Mouse (Mus musculus): ENCODE measurements around the gene H2-Ab1. TPM values are rescaled to one million over a fixed set of nuclear protein-coding genes. Genes with fewer than 3 reads are reported as not detected.

The H2-Ab1 gene
- total RNA-seq, 1 experiment, result 1.9 TPM

- TF ChIP-seq ZC3H11A (IDR thresholded peaks at IDR 0.05; ENCODE audit: borderline replicate concordance, low read depth, low read length) (no peak), CHD2 (IDR thresholded peaks at IDR 0.05; ENCODE audit: low read depth, low read length) (peak; percentile 88)
- no peaks in the 10 kb centered on the region for H3K9me3 ChIP-seq (ENCODE audit: control insufficient read depth, insufficient read depth, low read depth, low read length)
- no peak within 1 kb of the TSS for H3K27ac ChIP-seq (ENCODE audit: insufficient read depth, low read depth, low read length, poor library complexity, severe bottlenecking)
- H3K4me1 ChIP-seq (ENCODE audit: control insufficient read depth in 2 of 2, insufficient read depth in 2 of 2, low read length in 2 of 2, poor library complexity in 1 of 2), result no peaks in the 10 kb centered on the region
- H3K4me3 ChIP-seq (ENCODE audit: insufficient read depth in 1 of 2, low read depth in 1 of 2, low read length in 2 of 2, poor library complexity in 1 of 2, severe bottlenecking in 1 of 2), result no peak within 1 kb of the TSS
- H3K36me3 ChIP-seq (ENCODE audit: control insufficient read depth, insufficient read depth, low read length, poor library complexity, severe bottlenecking), result no peaks in the 10 kb centered on the region
- peak; percentile 63 for DNase-seq (ENCODE audit: low read depth, low spot score)
- H3K9ac ChIP-seq (ENCODE audit: insufficient read depth, low read depth, low read length, poor library complexity, severe bottlenecking), result no peak within 1 kb of the TSS
- in situ Hi-C loops (cut with MboI; ENCODE audit: low sequenced_read_pairs in 2 of 2, unreplicated experiment in 2 of 2), result no loop called here
Measured at GRCm38 (mm10) chr17:34287648-34288047, 30.2 kb downstream of the H2-Ab1 start, which contains the start of gene H2-Aa. Gene H2-Aa, minus strand, starts transcription at chr17:34287823.

GRCm38 (mm10) chr17:34288131-34288530 is 30.6 kb downstream of the H2-Ab1 start:
- Histone ChIP-seq H3K9ac (ENCODE audit: insufficient read depth, low read depth, low read length, poor library complexity, severe bottlenecking) (no peak overlapping the region), H3K4me3 (ENCODE audit: insufficient read depth in 1 of 2, low read depth in 1 of 2, low read length in 2 of 2, poor library complexity in 1 of 2, severe bottlenecking in 1 of 2) (no peak overlapping the region), H3K27ac (ENCODE audit: insufficient read depth, low read depth, low read length, poor library complexity, severe bottlenecking) (no peak overlapping the region), H3K9me3 (ENCODE audit: control insufficient read depth, insufficient read depth, low read depth, low read length) (no peaks in the 10 kb centered on the region), H3K4me1 (ENCODE audit: control insufficient read depth in 2 of 2, insufficient read depth in 2 of 2, low read length in 2 of 2, poor library complexity in 1 of 2) (no peaks in the 10 kb centered on the region), H3K36me3 (ENCODE audit: control insufficient read depth, insufficient read depth, low read length, poor library complexity, severe bottlenecking) (no peaks in the 10 kb centered on the region)
- TF ChIP-seq HCFC1 (IDR thresholded peaks at IDR 0.05; ENCODE audit: borderline replicate concordance, insufficient read depth, low read length) (no peak), CHD2 (IDR thresholded peaks at IDR 0.05; ENCODE audit: low read depth, low read length) (no peak), ZNF384 (IDR thresholded peaks at IDR 0.05; ENCODE audit: low read depth, low read length) (no peak), MAFK (IDR thresholded peaks at IDR 0.05; ENCODE audit: insufficient read depth, low read depth, low read length) (no peak), ZC3H11A (IDR thresholded peaks at IDR 0.05; ENCODE audit: borderline replicate concordance, low read depth, low read length) (no peak)
- in situ Hi-C loops (cut with MboI; ENCODE audit: low sequenced_read_pairs in 2 of 2, unreplicated experiment in 2 of 2), result no loop called here
- no peak for DNase-seq (ENCODE audit: low read depth, low spot score)

DNA sequence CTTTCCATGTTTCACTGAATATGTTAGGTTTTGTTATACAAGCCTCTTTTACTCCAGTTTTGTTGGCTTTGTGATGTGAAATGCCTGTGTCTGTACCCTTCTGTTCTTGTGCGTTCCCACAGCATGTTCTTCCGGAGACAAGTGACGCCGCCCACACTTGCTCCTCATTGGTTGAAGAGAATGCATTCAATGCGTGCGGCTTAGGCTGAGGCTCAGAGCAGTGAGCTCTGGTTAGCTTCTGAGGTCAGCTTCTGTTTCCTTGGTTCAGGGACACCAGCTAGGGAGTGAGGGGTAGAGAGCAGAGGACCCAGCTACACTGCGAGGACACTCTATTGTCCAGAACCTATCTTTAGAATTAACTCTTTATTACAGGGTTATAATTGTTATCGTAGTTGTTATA is 34.1 kb downstream of the H2-Ab1 start:
- Histone ChIP-seq H3K4me1 (ENCODE audit: control insufficient read depth in 2 of 2, insufficient read depth in 2 of 2, low read length in 2 of 2, poor library complexity in 1 of 2) (no peaks in the 10 kb centered on the region), H3K27ac (ENCODE audit: insufficient read depth, low read depth, low read length, poor library complexity, severe bottlenecking) (no peak overlapping the region), H3K9me3 (ENCODE audit: control insufficient read depth, insufficient read depth, low read depth, low read length) (no peaks in the 10 kb centered on the region), H3K4me3 (ENCODE audit: insufficient read depth in 1 of 2, low read depth in 1 of 2, low read length in 2 of 2, poor library complexity in 1 of 2, severe bottlenecking in 1 of 2) (no peak overlapping the region), H3K36me3 (ENCODE audit: control insufficient read depth, insufficient read depth, low read length, poor library complexity, severe bottlenecking) (no peaks in the 10 kb centered on the region), H3K9ac (ENCODE audit: insufficient read depth, low read depth, low read length, poor library complexity, severe bottlenecking) (no peak overlapping the region)
- in situ Hi-C loops (cut with MboI; ENCODE audit: low sequenced_read_pairs in 2 of 2, unreplicated experiment in 2 of 2), result no loop called here
- TF ChIP-seq CHD2 (IDR thresholded peaks at IDR 0.05; ENCODE audit: low read depth, low read length), result peak; percentile 98
- no peak for TF ChIP-seq HCFC1 (IDR thresholded peaks at IDR 0.05; ENCODE audit: borderline replicate concordance, insufficient read depth, low read length)
- no peak for TF ChIP-seq ZNF384 (IDR thresholded peaks at IDR 0.05; ENCODE audit: low read depth, low read length)
- TF ChIP-seq ZC3H11A (IDR thresholded peaks at IDR 0.05; ENCODE audit: borderline replicate concordance, low read depth, low read length), result no peak
- no peak for TF ChIP-seq MAFK (IDR thresholded peaks at IDR 0.05; ENCODE audit: insufficient read depth, low read depth, low read length)
- peak; percentile 69 for DNase-seq (ENCODE audit: low read depth, low spot score)

- Histone ChIP-seq H3K9me3 (ENCODE audit: control insufficient read depth, insufficient read depth, low read depth, low read length) (no peaks in the 10 kb centered on the region), H3K9ac (ENCODE audit: insufficient read depth, low read depth, low read length, poor library complexity, severe bottlenecking) (no peak overlapping the region), H3K4me1 (ENCODE audit: control insufficient read depth in 2 of 2, insufficient read depth in 2 of 2, low read length in 2 of 2, poor library complexity in 1 of 2) (no peaks in the 10 kb centered on the region), H3K4me3 (ENCODE audit: insufficient read depth in 1 of 2, low read depth in 1 of 2, low read length in 2 of 2, poor library complexity in 1 of 2, severe bottlenecking in 1 of 2) (no peak overlapping the region), H3K27ac (ENCODE audit: insufficient read depth, low read depth, low read length, poor library complexity, severe bottlenecking) (no peak overlapping the region), H3K36me3 (ENCODE audit: control insufficient read depth, insufficient read depth, low read length, poor library complexity, severe bottlenecking) (no peaks in the 10 kb centered on the region)
- in situ Hi-C loops (cut with MboI; ENCODE audit: low sequenced_read_pairs in 2 of 2, unreplicated experiment in 2 of 2), result no loop called here
- no peak for DNase-seq (ENCODE audit: low read depth, low spot score)
- TF ChIP-seq MAFK (IDR thresholded peaks at IDR 0.05; ENCODE audit: insufficient read depth, low read depth, low read length) (no peak), CHD2 (IDR thresholded peaks at IDR 0.05; ENCODE audit: low read depth, low read length) (no peak), HCFC1 (IDR thresholded peaks at IDR 0.05; ENCODE audit: borderline replicate concordance, insufficient read depth, low read length) (no peak), ZC3H11A (IDR thresholded peaks at IDR 0.05; ENCODE audit: borderline replicate concordance, low read depth, low read length) (no peak), ZNF384 (IDR thresholded peaks at IDR 0.05; ENCODE audit: low read depth, low read length) (no peak)
Measured at GRCm38 (mm10) chr17:34292570-34292969, 35.1 kb downstream of the H2-Ab1 start.

- no peaks in the 10 kb centered on the region for H3K36me3 ChIP-seq (ENCODE audit: control insufficient read depth, insufficient read depth, low read length, poor library complexity, severe bottlenecking)
- H3K4me1 ChIP-seq (ENCODE audit: control insufficient read depth in 2 of 2, insufficient read depth in 2 of 2, low read length in 2 of 2, poor library complexity in 1 of 2), result no peaks in the 10 kb centered on the region
- H3K9me3 ChIP-seq (ENCODE audit: control insufficient read depth, insufficient read depth, low read depth, low read length), result no peaks in the 10 kb centered on the region
- no peak overlapping the region for H3K4me3 ChIP-seq (ENCODE audit: insufficient read depth in 1 of 2, low read depth in 1 of 2, low read length in 2 of 2, poor library complexity in 1 of 2, severe bottlenecking in 1 of 2)
- in situ Hi-C loops (cut with MboI; ENCODE audit: low sequenced_read_pairs in 2 of 2, unreplicated experiment in 2 of 2), result no loop called here
- H3K27ac ChIP-seq (ENCODE audit: insufficient read depth, low read depth, low read length, poor library complexity, severe bottlenecking), result no peak overlapping the region
- no peak for TF ChIP-seq HCFC1 (IDR thresholded peaks at IDR 0.05; ENCODE audit: borderline replicate concordance, insufficient read depth, low read length)
- no peak for TF ChIP-seq ZC3H11A (IDR thresholded peaks at IDR 0.05; ENCODE audit: borderline replicate concordance, low read depth, low read length)
- no peak for TF ChIP-seq CHD2 (IDR thresholded peaks at IDR 0.05; ENCODE audit: low read depth, low read length)
- TF ChIP-seq MAFK (IDR thresholded peaks at IDR 0.05; ENCODE audit: insufficient read depth, low read depth, low read length), result no peak
- no peak for TF ChIP-seq ZNF384 (IDR thresholded peaks at IDR 0.05; ENCODE audit: low read depth, low read length)
- DNase-seq (ENCODE audit: low read depth, low spot score), result no peak
- no peak overlapping the region for H3K9ac ChIP-seq (ENCODE audit: insufficient read depth, low read depth, low read length, poor library complexity, severe bottlenecking)
Measured at GRCm38 (mm10) chr17:34293533-34293932, 36.0 kb downstream of the H2-Ab1 start.

All from ES-E14 (cell line).